Mouse (Mus musculus) heart, adult 2 months (tissue): Measurements from ENCODE around the gene Lrrc74a.

Experiments
- CTCF ChIP-seq: fragments of 200-600 bp; IDR thresholded peaks from 2 replicates; pipeline ENCODE4 v1.8.1; 2022; ENCODE audit warnings: antibody characterized with exemption, mild to moderate bottlenecking, moderate library complexity
- EP300 ChIP-seq: fragments of 200-500 bp; IDR thresholded peaks from 2 replicates; pipeline ENCODE4 v1.6.1; 2011; ENCODE audit warnings: low read depth, low read length, control low read depth; ENCODE audit not compliant: insufficient read depth

DNA sequence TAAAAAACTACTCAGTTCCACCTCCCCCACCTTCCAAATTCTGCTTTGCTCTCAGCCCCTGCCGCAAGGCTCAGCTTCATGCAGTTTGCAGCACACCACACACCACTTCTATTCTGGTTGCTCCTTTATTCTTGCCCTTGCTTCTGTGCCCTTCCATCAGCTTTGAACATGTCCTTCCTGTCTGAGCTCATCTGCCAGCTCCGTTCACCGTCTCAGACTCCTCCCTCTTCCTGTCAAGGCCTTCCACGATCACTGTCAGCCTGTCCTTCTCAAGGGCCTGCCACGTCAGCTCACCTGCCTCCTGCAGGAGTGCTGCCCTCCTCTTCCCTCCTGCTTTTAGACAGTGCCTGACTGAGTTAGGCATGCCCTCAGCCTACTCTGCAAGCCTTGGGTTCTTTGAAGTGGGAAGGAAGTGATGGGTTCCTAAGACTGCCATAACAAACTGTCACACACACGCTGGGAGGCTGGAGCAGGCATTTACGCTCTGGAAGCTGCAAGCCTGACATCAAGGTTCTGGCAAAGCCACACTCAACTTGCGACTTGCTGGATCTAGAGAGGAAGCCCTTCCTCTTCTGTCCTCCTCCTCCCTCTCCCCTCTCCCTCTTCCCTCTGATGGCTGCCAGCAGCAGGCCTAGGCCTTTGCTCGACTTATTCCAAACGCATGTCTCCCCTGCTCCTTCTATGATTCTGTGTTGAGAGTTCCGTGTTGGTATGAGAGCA, 76.7 kb downstream of the Lrrc74a start:
- no peak for TF ChIP-seq EP300
- no peak for TF ChIP-seq CTCF
